Mouse (Mus musculus) urinary bladder, adult 18-20 months (tissue): Measurements from ENCODE around the gene Mgat4c.

Experiments used
- DNase-seq, 2 experiments: peaks; one replicate each; pipeline ENCODE4 v3.0.0; 2022; ENCODE audit warnings: low spot score in 2 of 2, mixed read lengths in 2 of 2

Mgat4c gene

DNA sequence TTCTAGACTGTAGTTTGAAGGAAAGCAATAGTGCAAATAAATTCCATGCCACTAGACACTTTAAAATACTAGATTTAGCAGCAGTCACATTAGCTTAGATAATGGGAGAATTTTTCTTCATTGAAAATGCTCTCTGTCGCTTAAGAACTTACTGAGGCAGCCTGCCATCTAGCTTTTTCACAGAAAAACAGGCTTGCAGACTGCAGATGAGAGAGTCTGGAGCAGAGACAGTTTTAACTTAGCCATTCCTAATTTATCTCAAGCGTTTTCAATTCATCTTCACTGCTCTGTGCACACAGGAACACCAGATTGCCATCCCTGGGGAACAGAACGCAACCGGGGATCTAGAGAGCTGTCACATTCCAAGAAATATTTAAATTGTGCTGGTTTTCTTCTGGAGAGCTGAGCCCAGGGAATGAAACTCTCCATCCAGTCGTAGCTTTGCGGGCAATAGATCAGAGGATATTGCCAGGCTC, at the start of gene Mgat4c:
Gene Mgat4c, plus strand, starts transcription at position 51 of the 476 bp plus-strand sequence.
- DNase-seq: no peak

DNA sequence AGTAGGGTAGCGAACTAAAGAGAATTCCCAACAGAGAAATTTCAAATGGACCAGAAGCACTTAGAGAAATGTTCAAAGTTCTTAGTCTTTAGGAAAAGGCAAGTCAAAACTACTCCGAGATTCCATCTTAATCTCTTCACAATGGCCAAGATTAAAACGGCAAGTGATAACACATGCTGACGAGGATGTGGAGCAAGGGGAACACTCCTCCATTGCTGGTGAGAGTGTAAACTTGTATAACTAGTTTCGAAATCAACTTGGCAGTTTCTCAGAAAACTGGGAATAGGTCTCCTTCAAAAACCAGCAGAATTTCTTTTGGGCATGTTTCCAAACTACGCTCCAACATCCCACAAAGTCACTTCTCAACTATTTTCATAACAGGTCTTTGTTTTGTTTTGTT, 46.0 kb upstream of the Mgat4c start:
- no peak for DNase-seq

DNA sequence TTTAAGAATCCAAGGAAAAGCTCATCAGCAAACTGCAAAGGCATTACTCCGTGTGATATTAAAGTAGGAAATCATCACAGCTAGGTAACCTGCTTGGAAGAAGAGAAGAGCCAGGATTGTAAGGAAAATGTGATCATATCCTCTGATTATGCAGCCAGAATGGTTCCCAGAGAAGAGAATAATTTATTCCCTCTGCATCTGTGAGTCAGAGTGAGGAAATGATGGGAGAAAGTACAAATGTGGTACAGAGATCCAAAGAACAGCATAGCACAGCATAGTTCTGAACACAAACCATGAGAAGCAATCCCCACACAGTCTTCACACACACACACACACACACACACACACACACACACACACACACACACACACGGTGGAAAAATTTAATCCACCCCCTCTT, 40.2 kb upstream of the Mgat4c start:
- DNase-seq: no peak

DNA sequence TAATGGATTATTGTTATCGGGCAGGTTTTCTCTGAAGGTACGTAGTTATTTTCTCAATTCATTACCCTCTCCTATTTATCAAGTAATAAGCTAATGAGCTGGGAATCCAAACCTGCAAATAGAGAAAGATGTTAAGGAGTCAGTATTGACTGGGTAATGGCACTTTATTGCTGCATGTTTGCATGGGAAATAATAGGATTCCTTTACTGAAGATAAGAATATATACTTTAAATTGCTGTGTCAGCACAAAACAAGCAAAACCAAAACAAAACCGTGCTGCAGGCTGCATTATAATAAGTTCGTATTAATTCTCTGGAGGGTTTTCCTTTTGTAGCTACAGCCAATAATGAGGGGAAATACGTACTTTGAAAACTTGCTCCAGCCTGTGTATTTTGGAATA, 627 bp downstream of the Mgat4c start:
- DNase-seq: no peak

DNA sequence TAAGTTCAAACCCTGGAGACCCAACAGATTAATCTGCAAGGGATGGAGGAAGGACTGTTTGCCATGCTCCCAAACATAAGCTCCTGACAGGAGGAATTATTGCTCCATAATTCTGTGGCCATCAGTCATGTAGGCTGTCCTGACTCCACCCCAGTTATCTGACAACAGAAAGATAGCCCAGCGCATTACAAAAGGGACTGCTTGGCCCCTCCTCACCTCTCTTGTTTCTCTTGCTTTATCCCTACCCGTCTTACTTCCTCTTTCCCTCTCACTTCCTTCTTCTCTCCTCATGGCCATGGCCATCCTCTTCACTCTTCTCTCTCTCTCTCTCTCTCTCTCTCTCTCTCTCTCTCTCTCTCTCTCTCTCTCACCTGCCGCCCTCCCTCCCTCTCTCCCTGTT, 80.5 kb downstream of the Mgat4c start:
- no peak for DNase-seq

DNA sequence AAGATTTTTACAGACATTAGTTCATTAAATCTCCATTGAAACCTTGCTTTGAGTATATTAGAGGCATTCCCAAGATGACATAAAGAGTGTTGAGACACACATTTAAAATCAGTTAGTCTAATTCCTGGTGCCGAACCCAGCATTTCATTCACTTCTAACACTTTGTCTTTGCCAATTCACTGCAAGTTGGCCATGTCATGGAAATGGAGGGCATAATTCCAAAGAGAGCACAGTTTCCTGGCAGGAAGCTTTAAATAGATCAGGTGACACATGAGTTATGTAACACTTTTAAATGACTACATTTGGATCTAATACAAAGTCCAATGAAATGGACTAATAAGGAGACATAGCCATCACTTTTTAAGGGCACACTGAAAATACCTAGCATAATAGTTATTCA, 89.4 kb downstream of the Mgat4c start:
- DNase-seq: no peak

DNA sequence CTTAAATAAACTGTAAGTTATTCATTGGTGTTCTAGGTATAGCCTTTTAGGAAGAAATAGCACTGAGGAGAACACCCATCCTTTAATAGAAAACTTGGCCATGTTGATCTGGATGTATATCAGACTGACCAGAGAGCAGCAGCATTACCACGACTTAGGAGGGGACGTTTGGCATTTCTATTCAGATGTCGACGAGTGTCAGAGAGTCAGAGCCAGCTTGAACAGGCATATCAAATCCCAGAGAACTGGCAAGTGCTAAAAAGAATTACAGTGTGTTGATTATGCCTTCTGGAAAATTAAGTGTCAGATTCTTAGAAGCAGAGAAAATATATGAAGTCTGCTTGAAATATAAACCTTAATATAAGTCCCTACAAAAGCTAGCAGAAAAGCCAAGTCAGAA, 89.9 kb downstream of the Mgat4c start:
- DNase-seq: no peak

DNA sequence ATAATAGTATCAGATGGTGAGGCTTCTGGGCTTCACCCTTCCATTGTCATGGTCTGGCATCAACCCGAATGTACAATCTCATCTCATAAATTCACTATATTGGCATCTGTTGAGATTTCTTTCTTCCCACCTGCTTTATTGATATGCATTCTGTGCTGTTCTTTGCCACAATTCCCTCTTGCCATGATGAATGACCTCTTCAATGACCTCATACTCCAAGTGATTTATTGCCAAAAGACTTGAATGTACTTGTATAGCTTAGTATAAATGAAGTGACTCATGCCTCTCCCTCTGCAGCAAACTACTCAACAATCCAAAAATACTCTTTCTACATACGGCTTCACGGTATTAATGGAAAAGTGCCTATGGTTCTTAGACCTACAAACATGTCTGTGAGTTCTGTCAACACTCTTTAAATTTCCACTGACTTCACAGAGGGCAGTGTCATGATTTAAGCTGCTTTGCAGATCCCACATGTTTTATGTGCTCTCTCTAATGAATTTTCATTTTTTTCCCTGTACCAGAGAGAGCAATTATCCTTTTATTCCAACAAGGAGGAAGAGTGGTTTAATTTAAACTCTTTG, 102.0 kb downstream of the Mgat4c start:
- no peak for DNase-seq

DNA sequence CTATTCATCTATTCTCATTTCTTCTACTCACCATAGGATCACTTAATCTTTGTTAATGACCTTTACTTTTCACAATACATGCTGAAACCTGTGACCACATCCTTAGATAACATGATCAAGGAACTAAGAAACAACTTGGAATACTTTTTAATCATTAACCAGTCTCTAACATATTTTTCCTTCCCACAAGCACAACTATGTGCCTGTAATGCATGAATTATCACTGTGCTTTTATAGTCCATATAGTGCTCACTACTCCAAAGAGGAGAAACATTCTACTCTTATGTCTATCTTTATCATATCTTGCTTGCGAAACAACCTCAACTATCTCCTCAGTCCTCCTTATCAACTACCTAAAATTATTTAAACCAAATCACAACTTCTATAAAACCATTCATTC, 114.2 kb downstream of the Mgat4c start:
- DNase-seq: no peak

DNA sequence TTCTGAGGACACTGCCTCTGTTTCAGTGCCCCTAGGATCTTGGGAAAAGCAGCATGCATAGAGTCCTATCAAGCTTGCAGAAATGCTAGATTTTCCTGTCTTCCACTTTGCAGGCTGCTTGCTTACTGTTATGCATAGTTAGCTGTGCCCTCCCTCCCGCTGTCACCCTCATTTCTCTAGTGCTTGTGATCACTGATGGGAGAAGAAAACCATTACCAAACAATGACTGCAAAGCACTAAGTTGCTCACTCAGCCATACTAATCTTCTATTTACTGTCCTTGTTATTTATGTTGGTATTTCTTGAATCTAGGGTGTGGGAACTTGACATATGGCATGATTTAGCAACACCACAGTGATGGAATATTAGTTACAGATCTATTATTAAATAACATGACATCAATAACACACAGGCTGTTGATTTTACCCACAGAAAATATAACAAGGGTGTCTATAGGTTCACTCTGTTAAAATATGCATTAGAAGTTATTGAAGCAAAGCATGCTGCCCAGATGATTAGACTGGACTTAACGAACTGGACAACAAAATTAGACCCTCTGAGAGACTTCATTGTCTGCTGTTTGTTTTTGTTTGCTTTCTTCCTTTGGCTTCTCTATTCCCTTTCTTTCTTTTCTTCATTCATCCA, 117.7 kb downstream of the Mgat4c start:
- no peak for DNase-seq

DNA sequence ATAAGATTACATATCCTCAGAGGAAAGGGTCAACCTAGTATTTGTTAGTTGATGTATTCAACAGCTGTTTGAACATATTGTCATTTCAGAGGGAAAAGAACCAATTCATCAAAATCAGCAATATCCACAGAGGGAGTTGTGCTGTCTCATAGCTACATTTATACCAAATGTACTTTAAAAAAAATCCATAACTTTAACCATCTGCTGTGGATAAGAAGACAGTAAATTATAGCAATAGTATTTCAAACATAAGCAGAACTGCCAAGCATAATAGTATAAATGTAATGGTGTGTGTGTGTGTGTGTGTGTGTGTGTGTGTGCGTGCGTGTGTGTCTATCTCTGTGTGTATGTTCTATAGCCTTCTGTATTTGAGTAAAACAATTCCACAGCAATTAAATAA, 127.5 kb downstream of the Mgat4c start:
- no peak for DNase-seq

DNA sequence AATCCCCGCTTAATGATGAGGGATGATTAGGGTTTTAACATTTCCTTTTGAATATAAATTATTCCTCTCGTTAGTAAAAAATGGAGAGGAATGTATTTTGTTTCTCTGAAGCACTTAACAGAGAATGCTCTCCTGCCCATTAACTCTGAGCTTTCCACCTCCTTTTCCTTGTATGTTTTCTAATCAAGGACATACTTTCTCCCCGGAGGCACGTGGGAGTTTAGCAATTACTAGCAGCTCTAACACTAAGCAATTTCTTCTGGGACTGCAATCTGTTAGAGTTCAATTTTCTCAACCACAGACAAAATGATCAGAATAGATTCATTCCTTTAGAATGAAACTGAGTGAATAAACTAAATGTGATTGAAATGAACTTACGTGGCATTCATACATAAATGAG, 135.6 kb downstream of the Mgat4c start:
- no peak for DNase-seq

DNA sequence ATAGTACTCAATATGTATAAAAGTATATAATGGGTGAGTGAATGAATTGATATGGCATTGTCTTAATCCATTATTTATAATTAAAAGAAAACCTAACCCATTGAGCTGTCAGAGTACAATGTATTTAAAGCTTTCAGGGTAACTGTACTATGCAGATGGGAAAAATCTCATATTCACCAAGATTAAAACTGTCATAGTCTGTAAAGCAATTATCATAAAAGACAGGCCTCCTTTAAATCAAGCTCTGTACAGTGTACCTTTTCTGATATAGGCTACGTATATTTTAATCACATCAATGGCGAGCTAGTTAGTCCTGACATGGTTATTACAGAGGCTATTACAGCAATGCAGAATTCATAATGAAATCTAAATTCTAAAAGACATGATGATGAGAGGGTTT, 146.7 kb downstream of the Mgat4c start:
- DNase-seq: no peak

DNA sequence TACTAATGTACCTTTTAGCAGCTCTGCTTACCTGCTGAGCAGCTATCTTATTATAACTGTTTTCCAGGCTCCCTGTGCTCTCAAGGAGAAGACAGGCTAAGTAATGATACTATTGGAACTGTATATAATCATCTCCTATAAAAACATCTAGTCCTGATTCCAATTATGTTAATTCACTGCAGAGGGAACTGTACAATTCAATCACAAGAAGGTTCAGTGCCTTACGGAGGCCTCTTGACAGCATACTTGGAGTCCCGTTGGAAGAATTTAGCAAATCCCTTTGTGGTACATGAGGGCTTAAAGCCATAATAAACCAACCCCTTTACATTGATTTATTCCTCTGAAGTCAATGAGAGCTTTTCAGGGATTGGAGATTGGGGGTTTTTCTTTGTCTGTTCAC, 174.8 kb downstream of the Mgat4c start:
- DNase-seq: no peak

DNA sequence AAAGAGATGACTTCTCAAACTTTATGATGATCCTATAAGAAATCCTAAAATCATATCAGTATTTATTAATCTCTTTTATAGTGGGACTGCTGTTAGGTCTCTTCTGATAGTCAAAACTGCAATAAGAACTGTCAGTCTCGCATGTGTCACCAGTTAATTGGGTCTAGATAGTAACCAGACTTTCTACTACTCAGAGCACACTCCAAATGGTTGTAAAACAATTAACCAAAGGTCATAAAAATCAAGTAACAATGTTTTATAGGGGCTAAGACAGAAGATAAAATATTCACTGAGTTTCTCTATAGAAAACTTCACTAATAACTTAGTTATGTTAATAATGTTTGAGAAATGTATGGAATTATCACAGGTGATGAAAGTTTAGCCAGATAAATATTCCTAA, 208.6 kb downstream of the Mgat4c start:
- no peak for DNase-seq

DNA sequence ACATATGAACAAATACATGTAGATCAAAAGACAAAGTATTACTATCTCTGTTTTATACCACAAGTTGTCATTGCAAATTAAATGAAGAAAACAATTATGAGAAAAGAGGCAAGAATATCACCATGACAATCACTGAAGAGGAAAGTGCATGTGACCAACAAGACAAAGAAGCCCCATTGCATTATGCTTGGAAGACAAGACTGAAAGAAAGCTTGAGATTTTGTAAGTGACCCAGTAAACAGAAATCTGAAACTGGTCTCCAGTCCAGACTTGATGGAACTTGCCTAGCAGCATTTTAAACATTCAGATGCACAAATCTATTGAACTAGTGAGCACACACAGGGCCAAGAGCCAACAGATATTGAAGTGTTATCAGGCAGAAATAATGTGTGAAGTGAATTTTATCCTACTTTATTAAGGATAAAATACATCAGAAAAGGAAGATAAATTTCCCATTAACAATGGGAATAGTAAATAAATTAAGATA, 236.1 kb downstream of the Mgat4c start:
- no peak for DNase-seq

DNA sequence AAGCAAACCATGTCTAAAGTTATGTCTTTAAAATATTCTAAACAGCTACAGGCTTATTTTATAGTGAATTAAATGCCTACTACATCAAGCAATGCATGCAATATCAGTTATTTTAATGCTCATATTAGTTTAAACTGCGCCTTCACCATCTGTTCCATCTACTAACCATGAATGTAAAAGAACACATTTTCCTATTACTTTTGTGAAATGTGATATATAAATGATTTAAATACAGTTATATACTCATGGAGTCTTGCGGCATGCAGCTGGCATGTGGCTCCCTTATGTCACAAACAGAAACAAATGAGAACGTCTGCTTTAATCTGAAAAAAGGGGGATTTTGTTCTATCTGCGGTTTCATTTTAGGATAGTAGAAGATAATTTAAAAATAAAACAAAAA, 316.3 kb downstream of the Mgat4c start:
- no peak for DNase-seq

DNA sequence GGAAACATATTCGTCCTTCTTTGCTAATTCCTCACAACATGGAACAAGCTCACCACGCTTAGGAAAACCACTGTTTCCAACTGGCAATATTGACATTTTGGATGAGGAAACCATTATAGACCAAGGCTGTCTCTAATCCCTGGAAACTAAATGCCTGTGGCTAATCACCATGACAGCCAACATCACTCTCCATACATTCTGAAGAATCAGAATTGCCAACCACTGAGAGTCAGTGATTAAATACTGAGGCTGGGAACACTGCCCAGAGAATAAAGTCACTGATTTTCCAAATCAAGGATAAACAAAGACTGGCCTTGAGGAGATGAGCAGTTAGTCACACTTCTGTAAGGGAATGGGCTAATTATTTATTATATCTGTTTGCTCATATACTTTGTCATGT, 361.2 kb downstream of the Mgat4c start:
- DNase-seq: no peak

DNA sequence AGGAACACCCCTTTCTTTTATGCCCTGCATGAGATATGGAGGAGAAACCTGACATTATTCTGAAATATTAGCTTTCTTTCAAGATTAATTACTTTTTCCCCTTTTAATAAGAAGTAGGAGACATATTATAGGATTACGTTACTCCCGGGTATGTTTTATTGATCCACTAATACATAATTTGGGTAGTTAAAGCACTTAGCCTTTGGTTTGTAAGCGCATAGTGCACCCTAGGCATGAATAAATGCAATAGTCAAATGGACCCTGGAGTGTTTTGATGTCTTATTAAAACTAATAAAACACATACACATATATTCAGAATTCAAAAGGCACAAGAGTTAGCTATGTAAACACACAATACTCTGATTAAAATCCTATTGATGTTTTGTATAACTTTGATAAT, 374.9 kb downstream of the Mgat4c start:
- DNase-seq: no peak

DNA sequence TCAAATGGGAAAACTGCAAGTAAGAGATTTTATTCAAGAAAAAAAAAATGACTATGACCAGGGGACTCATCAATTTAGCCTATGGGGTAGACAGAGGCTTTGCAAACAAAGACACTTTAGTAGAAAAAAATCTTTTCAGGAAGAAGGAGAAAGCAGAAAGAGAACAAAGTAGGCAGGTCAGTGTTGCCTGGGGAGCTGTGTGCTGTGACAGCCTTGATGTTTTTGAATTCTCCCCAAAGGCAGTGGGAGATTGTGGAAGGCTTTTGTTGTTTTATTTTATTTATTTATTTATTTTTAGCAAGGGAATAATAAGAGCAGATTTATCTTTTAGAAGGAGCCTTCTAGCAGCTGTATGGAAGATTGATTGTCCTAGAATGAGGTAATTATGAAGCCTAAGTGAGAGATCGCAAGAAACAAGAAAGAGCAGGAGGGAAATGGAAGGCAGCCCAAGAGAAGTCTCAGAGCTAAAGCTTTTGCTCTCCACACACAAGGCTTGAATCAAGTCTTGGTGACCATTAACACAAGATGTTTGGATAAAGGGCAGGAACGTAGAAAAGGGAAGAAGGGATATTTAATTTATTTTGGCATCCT, 375.8 kb downstream of the Mgat4c start:
- no peak for DNase-seq

DNA sequence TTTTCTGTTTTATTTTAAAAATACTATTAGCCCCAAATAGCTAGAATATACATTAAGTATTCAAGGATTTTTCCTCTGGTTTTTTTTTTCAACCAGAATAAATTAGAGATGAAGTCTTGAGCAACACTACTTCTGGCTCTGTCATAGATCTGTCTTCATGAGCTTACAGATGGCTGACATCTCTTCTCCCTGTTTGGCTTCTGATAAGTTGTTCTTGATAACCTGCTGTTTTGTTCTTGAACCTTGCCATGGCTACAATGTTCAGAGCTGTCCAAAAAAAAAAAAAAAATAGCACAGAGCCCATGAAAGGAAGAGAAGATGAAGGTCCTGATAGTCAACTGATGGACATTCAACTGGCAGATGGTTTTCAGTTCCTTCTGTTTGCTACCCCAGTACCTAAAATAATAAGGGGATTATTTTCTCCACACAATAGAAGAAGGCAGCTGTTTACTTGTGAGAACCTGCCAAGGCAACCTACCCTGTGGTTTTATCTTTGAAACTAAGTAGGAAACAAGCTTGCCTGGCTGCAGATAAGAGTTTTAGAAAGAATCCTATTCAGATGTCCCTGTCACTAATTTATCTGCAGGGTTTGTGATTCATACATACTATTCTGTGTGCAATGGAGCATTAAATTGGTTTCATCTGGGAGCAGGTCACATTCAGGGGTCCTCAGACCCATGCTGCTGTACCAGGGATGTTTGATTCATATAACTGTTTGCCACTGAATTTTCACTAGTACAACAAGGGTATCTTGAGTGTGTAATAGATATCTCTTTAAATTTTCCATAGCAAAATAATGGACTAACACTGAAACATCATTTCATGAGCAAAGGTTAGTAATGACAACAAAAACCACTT, 393.5 kb downstream of the Mgat4c start:
- DNase-seq: no peak

DNA sequence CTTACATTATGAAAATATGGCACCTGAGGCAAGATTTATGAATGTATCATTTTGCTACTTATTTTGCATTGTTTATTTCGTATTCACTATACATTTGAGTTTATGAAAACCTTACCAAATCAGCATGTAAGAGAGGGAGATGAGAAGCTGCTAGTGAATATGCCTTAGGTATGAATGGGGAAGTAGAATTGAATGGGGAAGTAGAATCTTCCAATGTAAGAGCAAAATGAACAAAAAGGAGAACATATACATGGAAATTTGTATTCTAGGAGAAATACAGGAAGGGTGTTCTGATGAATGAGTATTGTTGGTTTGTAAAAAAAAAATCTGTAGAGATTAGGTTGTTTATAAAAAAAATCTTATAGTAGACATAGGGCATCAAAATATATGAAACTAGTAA, 441.9 kb downstream of the Mgat4c start:
- no peak for DNase-seq
